Mouse (Mus musculus) myocyte (in vitro differentiated cells): Measurements from ENCODE around the gene Topbp1. TPM values are rescaled to one million over a fixed set of nuclear protein-coding genes. Genes with fewer than 3 reads are reported as not detected.

Experiments used
- H3K27me3 ChIP-seq: one replicate; pipeline ENCODE4 v1.6.1; 2011; ENCODE audit not compliant: control insufficient read depth, insufficient read depth, insufficient read length
- H3K36me3 ChIP-seq: one replicate; pipeline ENCODE4 v1.6.1; 2011; ENCODE audit not compliant: control insufficient read depth, insufficient read depth
- H3K4me2 ChIP-seq: one replicate; pipeline ENCODE4 v1.6.1; 2011; ENCODE audit warnings: low read depth, control low read depth
- H3K4me3 ChIP-seq: one replicate; pipeline ENCODE4 v1.5.1; 2011; ENCODE audit warnings: mild to moderate bottlenecking, control low read depth, moderate library complexity
- H3K79me2 ChIP-seq: one replicate; pipeline ENCODE4 v1.6.1; 2011; ENCODE audit not compliant: control insufficient read depth, insufficient read depth
- H3ac ChIP-seq: one replicate; pipeline ENCODE4 v1.6.1; 2011; ENCODE audit not compliant: control insufficient read depth, insufficient read length
- CEBPB ChIP-seq: IDR thresholded peaks from 2 replicates; pipeline ENCODE4 v1.6.1; 2011; ENCODE audit warnings: mild to moderate bottlenecking, moderate library complexity; ENCODE audit not compliant: poor library complexity, insufficient read depth, severe bottlenecking
- E2F4 ChIP-seq: IDR thresholded peaks from one replicate; pipeline ENCODE4 v1.6.1; 2011; ENCODE audit warnings: mild to moderate bottlenecking, control low read depth, moderate library complexity; ENCODE audit not compliant: insufficient read depth
- MAX ChIP-seq: IDR thresholded peaks from one replicate; pipeline ENCODE4 v1.6.1; 2011; ENCODE audit warnings: low read depth, mild to moderate bottlenecking, control low read depth
- MYOD1 ChIP-seq, 3 experiments: IDR thresholded peaks; one replicate each; pipeline ENCODE4 v1.6.1; 2011; ENCODE audit warnings: control low read depth in 2 of 3, low read depth in 2 of 3, mild to moderate bottlenecking in 2 of 3, moderate library complexity in 1 of 3; ENCODE audit not compliant: insufficient read length in 2 of 3, control insufficient read depth in 1 of 3
- MYOG ChIP-seq, 3 experiments: IDR thresholded peaks; one replicate each; pipeline ENCODE4 v1.6.1; 2011; ENCODE audit warnings: control low read depth in 2 of 3, low read depth in 2 of 3, mild to moderate bottlenecking in 2 of 3; ENCODE audit not compliant: insufficient read length in 2 of 3, control insufficient read depth in 1 of 3, insufficient read depth in 1 of 3
- POLR2A ChIP-seq: IDR thresholded peaks from one replicate; pipeline ENCODE4 v1.6.1; 2011; ENCODE audit warnings: low read depth, mild to moderate bottlenecking, control low read depth, moderate library complexity; ENCODE audit not compliant: insufficient read length
- POLR2AphosphoS2 ChIP-seq: IDR thresholded peaks from one replicate; pipeline ENCODE4 v1.6.1; 2011; ENCODE audit warnings: low read depth, control low read depth; ENCODE audit not compliant: insufficient read length
- REST ChIP-seq: IDR thresholded peaks from one replicate; pipeline ENCODE4 v1.6.1; 2011; ENCODE audit warnings: mild to moderate bottlenecking, control low read depth, moderate library complexity; ENCODE audit not compliant: insufficient read depth, insufficient read length
- SRF ChIP-seq: IDR thresholded peaks from one replicate; pipeline ENCODE4 v1.6.1; 2011; ENCODE audit warnings: low read depth; ENCODE audit not compliant: control insufficient read depth, insufficient read length
- TCF12 ChIP-seq: IDR thresholded peaks from one replicate; pipeline ENCODE4 v1.6.1; 2011; ENCODE audit warnings: mild to moderate bottlenecking, control low read depth; ENCODE audit not compliant: poor library complexity, insufficient read depth, severe bottlenecking
- TCF3 ChIP-seq: IDR thresholded peaks from one replicate; pipeline ENCODE4 v1.6.1; 2011; ENCODE audit warnings: low read depth, control low read depth; ENCODE audit not compliant: insufficient read length
- USF1 ChIP-seq: IDR thresholded peaks from one replicate; pipeline ENCODE4 v1.6.1; 2011; ENCODE audit warnings: low read depth, mild to moderate bottlenecking, control low read depth, moderate library complexity
- polyA plus RNA-seq: library from polyadenylated mRNA; unstranded; fragments of >200 nt; fragmentation: generic; extraction: Trizol; gene quantifications from one replicate; pipeline ENCODE4 v1.2.1, GENCODE M21; 2012; ENCODE audit warnings: missing spikeins

Gene Topbp1
- polyA plus RNA-seq, 1 experiment = 8.4 TPM

DNA sequence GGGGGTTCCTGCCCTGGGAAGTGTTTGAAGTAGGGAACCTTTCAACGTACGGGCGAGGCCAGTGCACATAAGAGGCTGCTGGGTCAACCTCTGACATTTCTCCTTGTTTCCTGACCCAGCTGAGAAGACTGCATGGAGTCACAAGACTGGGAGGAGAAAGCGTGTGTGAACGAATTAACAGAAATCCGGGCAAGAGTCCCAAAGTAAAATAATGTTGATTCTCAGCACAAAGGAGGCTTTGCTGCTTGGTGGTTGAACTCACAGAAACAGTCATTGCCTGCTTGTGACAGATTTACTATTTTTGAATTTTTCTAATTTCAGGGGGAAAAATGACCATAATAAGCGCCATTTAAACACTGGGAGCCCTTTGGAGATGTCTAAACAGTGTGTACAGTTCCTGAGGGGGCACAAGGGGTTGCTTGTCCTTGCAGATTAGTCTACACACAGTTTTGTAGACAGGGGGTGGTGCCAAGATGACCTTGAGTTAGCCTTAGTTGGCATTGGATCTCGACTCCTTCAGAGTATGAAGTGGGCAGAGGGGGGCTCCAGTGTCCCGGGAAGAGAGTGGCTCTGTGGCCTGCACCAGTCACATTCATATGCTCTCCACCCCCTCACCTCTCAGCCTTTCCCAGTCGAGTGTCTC, 82.1 kb downstream of the Topbp1 start:
- Histone ChIP-seq H3K4me2 (no peak overlapping the region), H3K4me3 (no peak overlapping the region), H3K79me2 (no peaks in the 10 kb centered on the region), H3ac (no peak overlapping the region), H3K27me3 (no peaks in the 10 kb centered on the region), H3K36me3 (no peaks in the 10 kb centered on the region)
- TF ChIP-seq TCF3 (no peak), MYOD1 (IDR thresholded peaks at IDR 0.05; ENCODE audit: control insufficient read depth in 1 of 3, insufficient read length in 2 of 3, low read depth in 2 of 3) (no peak), SRF (no peak), TCF12 (no peak), MAX (no peak), REST (no peak), E2F4 (no peak), POLR2A (no peak), POLR2AphosphoS2 (no peak), MYOG (IDR thresholded peaks at IDR 0.05; ENCODE audit: control insufficient read depth in 1 of 3, insufficient read depth in 1 of 3, insufficient read length in 2 of 3, low read depth in 2 of 3) (no peak), USF1 (no peak), CEBPB (no peak)

DNA sequence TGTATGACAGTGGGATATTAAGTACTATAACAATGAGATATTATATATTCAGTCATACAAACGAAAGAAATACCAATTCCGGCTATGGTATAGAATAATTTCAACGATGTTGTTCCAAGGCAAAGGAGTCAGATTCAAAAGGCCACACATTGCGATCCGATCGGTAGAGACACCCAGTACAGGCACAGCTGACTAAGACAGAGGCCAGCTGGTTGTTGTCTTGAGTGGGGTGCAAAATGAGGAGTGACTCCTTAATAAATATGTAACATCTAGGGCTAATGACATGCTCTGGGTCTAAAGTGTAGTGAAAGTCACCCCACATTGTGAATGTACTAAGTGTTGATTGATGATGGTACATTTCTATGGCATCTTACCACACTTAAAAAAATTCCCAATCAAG, 84.2 kb downstream of the Topbp1 start:
- Histone ChIP-seq H3K27me3 (no peaks in the 10 kb centered on the region), H3K4me2 (no peak overlapping the region), H3K79me2 (no peaks in the 10 kb centered on the region), H3K36me3 (no peaks in the 10 kb centered on the region), H3ac (no peak overlapping the region), H3K4me3 (no peak overlapping the region)
- TF ChIP-seq E2F4 (no peak), TCF3 (no peak), POLR2A (no peak), MYOD1 (IDR thresholded peaks at IDR 0.05; ENCODE audit: control insufficient read depth in 1 of 3, insufficient read length in 2 of 3, low read depth in 2 of 3) (no peak), REST (no peak), MYOG (IDR thresholded peaks at IDR 0.05; ENCODE audit: control insufficient read depth in 1 of 3, insufficient read depth in 1 of 3, insufficient read length in 2 of 3, low read depth in 2 of 3) (no peak), POLR2AphosphoS2 (no peak)

DNA sequence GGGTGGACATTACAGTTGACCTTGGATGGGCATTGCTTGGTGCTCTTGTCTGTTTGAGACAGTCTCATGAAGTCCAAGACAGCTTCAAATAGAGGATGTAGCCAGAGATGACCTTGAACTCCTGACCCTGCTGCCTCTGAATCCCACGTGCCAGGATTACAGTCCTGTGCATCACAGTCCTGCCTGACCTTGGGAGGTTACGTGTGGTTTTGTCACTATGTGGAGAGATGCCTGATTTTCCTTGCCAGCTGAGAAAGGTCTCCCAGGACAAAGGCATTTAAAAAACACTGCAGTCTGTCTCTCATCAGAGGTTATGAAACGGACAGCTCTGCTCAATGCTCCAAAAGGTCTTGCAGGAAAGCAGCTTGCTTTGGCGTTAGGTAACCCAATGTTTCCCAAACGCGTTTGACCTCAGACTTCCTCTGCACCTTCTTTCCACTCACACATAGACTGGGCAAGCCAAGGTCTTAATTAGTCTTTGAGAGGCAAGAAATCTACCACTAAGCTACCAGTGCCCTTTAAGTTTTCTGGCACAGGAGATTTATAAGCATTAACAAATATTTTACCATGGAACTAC, 86.9 kb downstream of the Topbp1 start:
- Histone ChIP-seq H3K36me3 (no peaks in the 10 kb centered on the region), H3K4me3 (no peak overlapping the region), H3K79me2 (no peaks in the 10 kb centered on the region), H3ac (no peak overlapping the region), H3K4me2 (no peak overlapping the region), H3K27me3 (no peaks in the 10 kb centered on the region)
- TF ChIP-seq POLR2A (no peak), E2F4 (no peak), TCF12 (no peak), MAX (no peak), REST (no peak), POLR2AphosphoS2 (no peak), MYOD1 (IDR thresholded peaks at IDR 0.05; ENCODE audit: control insufficient read depth in 1 of 3, insufficient read length in 2 of 3, low read depth in 2 of 3) (no peak), USF1 (no peak), MYOG (IDR thresholded peaks at IDR 0.05; ENCODE audit: control insufficient read depth in 1 of 3, insufficient read depth in 1 of 3, insufficient read length in 2 of 3, low read depth in 2 of 3) (no peak), SRF (no peak), TCF3 (no peak), CEBPB (no peak)

GRCm38 (mm10) chr9:103393256-103393655, 88.2 kb downstream of the Topbp1 start:
- no peaks in the 10 kb centered on the region for H3K27me3 ChIP-seq
- H3K79me2 ChIP-seq = no peaks in the 10 kb centered on the region
- TF ChIP-seq POLR2A = no peak
- TF ChIP-seq TCF3 = no peak
- TF ChIP-seq CEBPB = no peak
- no peak for TF ChIP-seq REST
- no peak for TF ChIP-seq TCF12
- no peak for TF ChIP-seq MYOD1 (IDR thresholded peaks at IDR 0.05; ENCODE audit: control insufficient read depth in 1 of 3, insufficient read length in 2 of 3, low read depth in 2 of 3)
- TF ChIP-seq E2F4 = no peak
- TF ChIP-seq SRF = no peak
- no peak for TF ChIP-seq MYOG (IDR thresholded peaks at IDR 0.05; ENCODE audit: control insufficient read depth in 1 of 3, insufficient read depth in 1 of 3, insufficient read length in 2 of 3, low read depth in 2 of 3)
- no peak for TF ChIP-seq MAX
- TF ChIP-seq USF1 = no peak
- TF ChIP-seq POLR2AphosphoS2 = no peak
- H3K4me2 ChIP-seq = no peak overlapping the region
- H3ac ChIP-seq = no peak overlapping the region
- H3K36me3 ChIP-seq = no peaks in the 10 kb centered on the region
- H3K4me3 ChIP-seq = no peak overlapping the region

DNA sequence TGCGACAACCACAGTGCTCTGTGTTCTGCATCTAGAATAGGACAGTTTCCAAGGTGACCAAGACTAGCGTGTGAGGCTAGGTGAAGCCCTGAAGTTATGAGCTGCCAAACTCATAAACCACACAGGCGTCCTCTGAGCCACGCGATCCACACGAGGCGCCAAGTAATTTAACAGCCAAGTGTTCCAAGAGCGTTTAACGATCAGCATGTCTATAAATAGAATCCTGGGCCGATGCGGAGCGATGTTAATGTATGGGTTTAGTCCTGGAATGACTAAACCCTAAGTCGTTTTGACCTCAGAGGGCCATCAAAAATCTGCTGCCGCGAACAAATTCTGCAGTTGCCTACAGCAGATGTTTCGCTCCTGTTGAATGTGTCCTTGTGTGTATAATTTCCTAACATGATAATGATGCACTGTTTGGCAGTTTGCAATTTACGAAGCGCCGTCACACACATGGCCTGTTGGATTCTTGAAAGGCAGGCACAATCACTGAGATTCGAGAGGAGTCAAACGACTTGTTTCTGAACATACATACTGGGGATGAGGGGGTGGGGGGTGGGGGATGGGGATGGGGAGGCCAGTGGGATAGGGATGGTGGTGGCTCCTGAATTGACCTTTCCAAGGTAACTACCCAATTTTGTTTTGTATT, 93.6 kb downstream of the Topbp1 start:
- no peaks in the 10 kb centered on the region for H3K79me2 ChIP-seq
- TF ChIP-seq POLR2A (no peak), TCF12 (peak; percentile 8), MYOD1 (IDR thresholded peaks at IDR 0.05; ENCODE audit: control insufficient read depth in 1 of 3, insufficient read length in 2 of 3, low read depth in 2 of 3) (peak in 1 of 3 experiments; percentile 24), MYOG (IDR thresholded peaks at IDR 0.05; ENCODE audit: control insufficient read depth in 1 of 3, insufficient read depth in 1 of 3, insufficient read length in 2 of 3, low read depth in 2 of 3) (no peak), TCF3 (no peak)
- H3K27me3 ChIP-seq = no peaks in the 10 kb centered on the region
- no peaks in the 10 kb centered on the region for H3K36me3 ChIP-seq
- H3ac ChIP-seq = no peak overlapping the region
- H3K4me2 ChIP-seq = peak overlapping the region; percentile 64
- no peak overlapping the region for H3K4me3 ChIP-seq

Other genes starting within 250 kb of the Topbp1 start
- 2.4 TPM for gene Rab6b, start 193.4 kb upstream of the Topbp1 start, polyA plus RNA-seq
- 60.2 TPM for gene Srprb, start 103.1 kb upstream of the Topbp1 start, polyA plus RNA-seq
- not detected for gene Gm20425, start 74.9 kb upstream of the Topbp1 start, polyA plus RNA-seq
- gene Trf, start 74.8 kb upstream of the Topbp1 start, polyA plus RNA-seq = not detected
- 0.17 TPM for gene 1300017J02Rik, start 133 bp upstream of the Topbp1 start, polyA plus RNA-seq
- gene Cdv3, start 60.6 kb downstream of the Topbp1 start, polyA plus RNA-seq = 92.9 TPM
- 0.25 TPM for gene Bfsp2, start 175.2 kb downstream of the Topbp1 start, polyA plus RNA-seq